Mouse (Mus musculus) hindbrain, embryonic 12.5 days (tissue): ENCODE results near the gene 4930469K13Rik. TPM values are rescaled to one million over a fixed set of nuclear protein-coding genes. Genes with fewer than 3 reads are reported as not detected.

Source experiments
- polyA plus RNA-seq: library from polyadenylated mRNA; unstranded; fragments of >200 nt; fragmentation: Nextera tagmentation; extraction: Ambion mirVana; gene quantifications from 2 replicates; pipeline ENCODE4 v1.2.1, GENCODE M21; 2016

Gene 4930469K13Rik
- polyA plus RNA-seq, 1 experiment from 2014 or later: 4.0 TPM

Other genes starting within 250 kb of the 4930469K13Rik start
- 0.55 and 0.66 TPM in 2 replicates for gene Kcnmb1, start 135.5 kb downstream of the 4930469K13Rik start, polyA plus RNA-seq
- gene Kcnip1, start 105.4 kb downstream of the 4930469K13Rik start, polyA plus RNA-seq: 31.4 and 32.1 TPM in 2 replicates
- 1.8 TPM in 2 replicates for gene Lcp2, start 51.6 kb downstream of the 4930469K13Rik start, polyA plus RNA-seq
- 0.78 and 0.92 TPM in 2 replicates for gene Foxi1, start 109.5 kb upstream of the 4930469K13Rik start, polyA plus RNA-seq
- gene Fam196b, start 216.3 kb upstream of the 4930469K13Rik start, polyA plus RNA-seq: 2.7 TPM in 2 replicates